Mouse (Mus musculus) megakaryocyte, embryonic 14.5 days (primary cell): ENCODE data around the gene Wipi1.

ENCODE experiments used
- FLI1 ChIP-seq: IDR thresholded peaks from 2 replicates; pipeline ENCODE4 v1.6.1; 2012; ENCODE audit warnings: low read length, inconsistent platforms, mixed read lengths
- GATA1 ChIP-seq: IDR thresholded peaks from 3 replicates; pipeline ENCODE4 v1.6.1; 2012; ENCODE audit warnings: mixed read lengths, low read length, inconsistent platforms, borderline replicate concordance

DNA sequence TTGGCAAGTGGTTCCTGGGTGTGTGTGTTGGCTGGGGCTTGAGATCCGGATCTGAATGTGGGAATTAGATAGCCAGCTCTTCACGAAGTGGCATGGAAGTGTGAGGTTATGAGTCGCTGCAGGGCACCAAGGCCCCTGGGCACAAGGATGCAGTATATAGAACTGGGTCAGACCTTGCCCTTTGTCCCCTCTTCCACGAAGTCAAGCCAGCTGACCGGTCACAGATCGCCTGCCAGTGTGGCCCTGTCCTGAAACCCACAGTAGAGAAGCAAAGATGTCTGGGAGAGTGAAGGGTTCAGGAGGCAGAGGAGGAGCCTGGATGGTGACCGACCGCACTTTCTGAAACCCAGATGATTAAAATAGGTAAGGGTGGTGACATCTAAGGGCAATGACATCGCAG, 68.3 kb downstream of the Wipi1 start:
- TF ChIP-seq GATA1 (no peak), FLI1 (no peak)
